Mouse (Mus musculus): ENCODE data around the gene Ube2o. TPM values are rescaled to one million over a fixed set of nuclear protein-coding genes. Genes with fewer than 3 reads are reported as not detected.

The Ube2o gene
- polyA plus RNA-seq, 1 experiment from 2014 or later = 19.9 TPM

GRCm38 (mm10) chr11:116591621-116592020, 10.4 kb upstream of the Ube2o start:
- peaks cover 16% of the 10 kb centered on the region for H3K4me1 ChIP-seq
- no peak overlapping the region for H3K27ac ChIP-seq
- 0 out of 2 replicates have a peak, but pooled peaks cover 8% of the 10 kb centered on the region for H3K27me3 ChIP-seq
- ATAC-seq (ENCODE audit: insufficient number of reproducible peaks, insufficient read depth, low FRiP score, low TSS enrichment) = no peak
- H3K9me3 ChIP-seq = no peaks in the 10 kb centered on the region
- H3K4me2 ChIP-seq (replicated peaks) = no peak overlapping the region
- WGBS = 82% methylated on average over 4 of the region's 4 CpGs
- H3K9ac ChIP-seq = no peak overlapping the region
- H3K36me3 ChIP-seq = no peaks in the 10 kb centered on the region
- H3K4me3 ChIP-seq = no peak overlapping the region

GRCm38 (mm10) chr11:116589574-116589973, 8.3 kb upstream of the Ube2o start:
- ATAC-seq (ENCODE audit: insufficient number of reproducible peaks, insufficient read depth, low FRiP score, low TSS enrichment) = no peak
- H3K9ac ChIP-seq = no peak overlapping the region
- no peaks in the 10 kb centered on the region for H3K36me3 ChIP-seq
- H3K27ac ChIP-seq = no peak overlapping the region
- H3K27me3 ChIP-seq = 0 out of 2 replicates have a peak, but pooled peaks cover 8% of the 10 kb centered on the region
- H3K4me2 ChIP-seq (replicated peaks) = no peak overlapping the region; the same call in 1 of the 2 replicates
- H3K4me1 ChIP-seq = peaks cover 19% of the 10 kb centered on the region
- H3K4me3 ChIP-seq = no peak overlapping the region
- H3K9me3 ChIP-seq = no peaks in the 10 kb centered on the region
- WGBS = 48% methylated on average over 8 of the region's 8 CpGs

- 20% methylated on average over 14 of the region's 14 CpGs for WGBS
- peaks cover 19% of the 10 kb centered on the region for H3K4me1 ChIP-seq
- H3K4me2 ChIP-seq (replicated peaks) = no peak overlapping the region; the same call in 1 of the 2 replicates
- H3K9ac ChIP-seq = no peak overlapping the region
- H3K27ac ChIP-seq = no peak overlapping the region
- H3K36me3 ChIP-seq = no peaks in the 10 kb centered on the region
- H3K4me3 ChIP-seq = no peak overlapping the region
- no peaks in the 10 kb centered on the region for H3K9me3 ChIP-seq
- H3K27me3 ChIP-seq = 0 out of 2 replicates have a peak, but pooled peaks cover 8% of the 10 kb centered on the region
- no peak for ATAC-seq (ENCODE audit: insufficient number of reproducible peaks, insufficient read depth, low FRiP score, low TSS enrichment)
These were observed 7.8 kb upstream of the Ube2o start for GRCm38 (mm10) chr11:116589020-116589531.

- H3K36me3 ChIP-seq = no peaks in the 10 kb centered on the region
- H3K27me3 ChIP-seq = 0 out of 2 replicates have a peak, but pooled peaks cover 8% of the 10 kb centered on the region
- H3K27ac ChIP-seq = no peak overlapping the region
- H3K4me3 ChIP-seq = no peak overlapping the region
- H3K9me3 ChIP-seq = no peaks in the 10 kb centered on the region
- WGBS = 20% methylated on average over 23 of the region's 23 CpGs
- ATAC-seq (ENCODE audit: insufficient number of reproducible peaks, insufficient read depth, low FRiP score, low TSS enrichment) = no peak
- H3K9ac ChIP-seq = no peak overlapping the region
- peaks cover 11% of the 10 kb centered on the region; the same call in 1 of the 2 replicates for H3K4me1 ChIP-seq
- H3K4me2 ChIP-seq (replicated peaks) = peak overlapping the region; percentile 10; the same call in 1 of the 2 replicates
These were observed 5.8 kb upstream of the Ube2o start for GRCm38 (mm10) chr11:116586801-116587631.

DNA sequence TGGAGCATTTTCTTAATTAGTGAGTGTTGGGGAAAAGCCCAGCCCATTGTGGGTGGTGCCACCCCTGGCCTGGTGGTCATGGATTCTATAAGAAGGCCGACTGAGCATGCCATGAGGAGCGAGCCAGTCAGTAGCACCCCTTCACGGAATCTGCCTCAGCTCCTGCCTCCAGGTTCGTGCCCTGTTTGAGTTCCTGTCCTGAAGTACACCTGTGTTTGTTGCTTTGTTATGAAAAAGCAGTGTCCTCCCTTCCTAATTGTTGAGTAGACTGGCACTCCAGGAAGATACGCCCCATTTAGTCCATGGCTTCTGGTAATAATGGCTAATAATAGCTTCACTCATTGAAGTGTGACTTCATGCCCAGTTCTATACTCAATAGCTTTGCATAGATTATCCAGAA, 5.1 kb upstream of the Ube2o start, which contains the start of gene Aanat:
TSS of gene Aanat (plus strand) at position 123 of the 400 bp plus-strand sequence.
- 58% methylated on average over 5 of the region's 5 CpGs for WGBS
- no peak within 1 kb of the TSS for H3K27ac ChIP-seq
- peak within 1 kb of the TSS; percentile 10; the same call in 1 of the 2 replicates for H3K4me2 ChIP-seq (replicated peaks)

DNA sequence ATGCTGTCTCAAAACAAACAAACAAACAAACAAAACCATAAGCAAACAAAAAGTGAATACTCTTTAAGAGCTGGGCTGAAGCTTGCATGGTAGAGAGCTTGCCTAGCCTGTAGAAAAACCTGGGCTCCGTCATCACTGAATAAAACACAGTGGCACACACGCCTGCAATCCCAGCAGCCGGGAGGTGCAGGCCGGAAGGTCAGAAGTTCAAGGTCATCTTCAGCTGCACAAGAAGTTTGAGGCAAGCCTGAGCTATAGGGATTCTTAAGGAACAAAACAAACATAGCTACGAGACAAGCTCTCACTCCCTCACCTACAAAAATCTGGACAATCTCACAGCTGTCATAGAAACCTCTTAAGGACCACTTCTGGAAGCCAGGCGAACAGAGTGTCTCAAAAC, 4.4 kb upstream of the Ube2o start:
- no peak for ATAC-seq (ENCODE audit: insufficient number of reproducible peaks, insufficient read depth, low FRiP score, low TSS enrichment)
- peaks cover 11% of the 10 kb centered on the region; the same call in 1 of the 2 replicates for H3K4me1 ChIP-seq
- H3K36me3 ChIP-seq = no peaks in the 10 kb centered on the region
- H3K4me3 ChIP-seq = no peak overlapping the region
- H3K27ac ChIP-seq = no peak overlapping the region
- H3K9me3 ChIP-seq = no peaks in the 10 kb centered on the region
- no peak overlapping the region for H3K4me2 ChIP-seq (replicated peaks)
- H3K9ac ChIP-seq = no peak overlapping the region
- 0 out of 2 replicates have a peak, but pooled peaks cover 8% of the 10 kb centered on the region for H3K27me3 ChIP-seq
- 62% methylated on average over 6 of the region's 6 CpGs for WGBS

More for the DNA sequence above, 5.1 kb upstream of the Ube2o start, which contains the start of gene Aanat:
- Histone ChIP-seq H3K9me3 (no peaks in the 10 kb centered on the region), H3K4me1 (peaks cover 11% of the 10 kb centered on the region; the same call in 1 of the 2 replicates), H3K27me3 (0 out of 2 replicates have a peak, but pooled peaks cover 8% of the 10 kb centered on the region), H3K36me3 (no peaks in the 10 kb centered on the region), H3K4me3 (no peak within 1 kb of the TSS), H3K9ac (no peak within 1 kb of the TSS)
- no peak for ATAC-seq (ENCODE audit: insufficient number of reproducible peaks, insufficient read depth, low FRiP score, low TSS enrichment)

DNA sequence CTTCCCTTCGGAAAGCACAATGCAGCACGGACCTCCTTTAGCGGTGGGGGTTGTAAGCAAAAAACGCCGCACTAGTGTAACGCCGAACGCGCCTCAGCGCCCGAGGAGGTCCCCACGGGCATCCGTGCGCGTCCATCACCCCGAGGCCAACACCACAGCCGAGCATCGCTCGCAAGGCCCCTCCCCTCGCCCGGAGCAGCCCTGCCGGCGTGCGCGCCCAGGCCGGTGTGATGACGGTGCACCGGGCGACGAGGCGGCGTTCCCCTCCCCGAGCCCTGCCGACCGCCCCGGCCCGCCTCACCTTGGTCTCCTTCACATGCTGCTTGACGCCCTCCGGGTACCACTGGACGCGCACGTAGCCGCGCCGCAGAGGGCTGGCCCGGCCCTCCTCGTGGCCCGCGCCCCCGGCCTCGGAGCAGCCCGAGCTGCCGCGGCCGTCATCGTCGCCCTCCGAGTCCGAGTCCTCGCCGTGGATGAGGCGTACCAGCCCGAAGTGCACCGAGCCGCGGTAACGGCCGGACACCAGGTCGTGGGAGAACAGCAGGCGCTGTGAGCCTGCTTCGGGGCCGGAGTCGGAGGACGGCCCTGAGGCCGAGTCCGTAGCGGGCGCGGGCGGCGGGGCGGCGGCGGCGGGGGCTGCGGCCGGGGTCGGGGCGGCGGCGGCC, 404 bp downstream of the Ube2o start:
- Histone ChIP-seq H3K9me3 (no peaks in the 10 kb centered on the region), H3K9ac (peak overlapping the region; percentile 94), H3K4me2 (replicated peaks) (peak overlapping the region; percentile 79), H3K27me3 (no peaks in the 10 kb centered on the region), H3K36me3 (no peaks in the 10 kb centered on the region), H3K27ac (peak overlapping the region; percentile 88), H3K4me3 (peak overlapping the region; percentile 98), H3K4me1 (peaks cover 25% of the 10 kb centered on the region)
- WGBS = 1% methylated on average over 83 of the region's 91 CpGs
- ATAC-seq (ENCODE audit: insufficient number of reproducible peaks, insufficient read depth, low FRiP score, low TSS enrichment) = peak; percentile 75

DNA sequence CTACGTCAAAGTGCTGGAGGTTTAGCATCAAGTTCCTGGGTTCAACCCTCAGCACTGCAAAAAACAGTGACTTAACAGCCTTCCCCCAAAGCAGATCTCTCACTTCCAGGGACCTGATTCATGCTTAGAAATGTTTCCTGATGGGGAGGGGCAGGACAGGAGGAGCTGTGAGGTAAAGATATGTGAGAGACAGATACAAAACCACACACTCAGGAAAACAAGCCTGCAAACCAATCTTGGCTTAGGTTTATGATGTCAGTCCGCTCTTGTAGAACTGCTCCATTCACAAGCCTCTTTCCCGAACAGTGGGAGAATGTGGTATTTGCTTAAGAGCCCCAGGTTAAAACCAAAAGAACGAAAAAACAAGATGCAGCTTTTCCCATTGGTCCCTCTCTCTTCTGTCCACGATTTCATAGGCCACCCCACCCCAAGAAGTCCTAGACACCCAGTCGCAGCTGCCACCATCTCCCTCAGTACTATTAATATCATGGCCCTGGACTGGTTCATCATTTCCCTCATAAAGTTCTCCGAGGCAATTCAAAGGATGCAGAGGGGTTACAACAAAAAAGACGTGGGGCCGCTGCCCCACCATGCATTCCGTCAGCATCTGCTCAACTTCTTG, 1.1 kb downstream of the Ube2o start:
- peaks cover 29% of the 10 kb centered on the region for H3K4me1 ChIP-seq
- 19% methylated on average over 10 of the region's 10 CpGs for WGBS
- peak overlapping the region; percentile 88; the same call in 1 of the 2 replicates for H3K27ac ChIP-seq

DNA sequence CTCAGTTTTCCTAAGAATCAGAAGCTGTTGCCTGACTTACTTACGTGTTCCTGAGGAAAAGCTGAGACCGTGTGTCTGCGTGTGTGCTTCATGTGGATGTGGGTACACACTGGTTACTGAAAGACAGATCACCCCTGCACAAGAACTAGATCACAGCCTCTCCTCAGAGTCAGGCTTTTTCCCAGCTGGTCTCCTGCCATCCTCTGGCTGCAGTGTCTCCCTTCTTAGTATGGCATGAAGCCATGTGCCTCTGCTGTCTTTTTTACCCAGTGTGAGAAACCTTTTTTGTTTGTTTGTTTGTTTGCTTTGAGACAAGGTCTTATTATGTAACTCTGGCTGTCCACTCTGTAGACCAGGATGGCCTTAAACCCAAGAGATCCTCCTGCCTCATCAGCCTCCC, 2.0 kb downstream of the Ube2o start:
- Histone ChIP-seq H3K4me1 (peaks cover 38% of the 10 kb centered on the region), H3K27ac (no peak overlapping the region), H3K27me3 (no peaks in the 10 kb centered on the region), H3K36me3 (no peaks in the 10 kb centered on the region), H3K9ac (no peak overlapping the region), H3K4me2 (replicated peaks) (no peak overlapping the region), H3K9me3 (no peaks in the 10 kb centered on the region), H3K4me3 (no peak overlapping the region)
- WGBS = 91% methylated on average over 3 of the region's 3 CpGs
- ATAC-seq (ENCODE audit: insufficient number of reproducible peaks, insufficient read depth, low FRiP score, low TSS enrichment) = no peak

More for the DNA sequence above, 1.1 kb downstream of the Ube2o start:
- Histone ChIP-seq H3K4me2 (replicated peaks) (peak overlapping the region; percentile 79), H3K27me3 (no peaks in the 10 kb centered on the region), H3K9me3 (no peaks in the 10 kb centered on the region), H3K9ac (peak overlapping the region; percentile 94), H3K4me3 (peak overlapping the region; percentile 98), H3K36me3 (no peaks in the 10 kb centered on the region)
- no peak for ATAC-seq (ENCODE audit: insufficient number of reproducible peaks, insufficient read depth, low FRiP score, low TSS enrichment)

DNA sequence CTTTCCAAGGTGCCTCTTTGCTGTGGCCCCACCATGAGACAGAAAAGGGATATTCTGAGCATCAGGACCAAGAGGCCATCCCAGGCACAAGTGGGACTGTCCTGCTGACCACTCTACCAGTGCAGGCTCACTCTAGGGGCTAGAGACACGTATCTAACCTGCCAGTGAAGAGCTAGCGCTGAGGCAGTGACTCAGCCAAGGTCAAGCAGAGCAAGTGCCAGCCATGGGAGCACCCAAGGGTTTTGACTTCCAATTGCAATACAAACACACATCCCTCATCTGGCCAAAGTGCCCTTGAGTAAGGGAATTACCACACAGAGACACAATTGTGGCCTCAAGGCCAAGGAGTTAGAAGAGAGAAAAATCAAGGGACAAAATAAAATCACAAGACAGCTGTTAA, 5.9 kb downstream of the Ube2o start:
- Histone ChIP-seq H3K9me3 (no peaks in the 10 kb centered on the region), H3K9ac (no peak overlapping the region), H3K36me3 (no peaks in the 10 kb centered on the region), H3K4me1 (peaks cover 55% of the 10 kb centered on the region), H3K4me2 (replicated peaks) (no peak overlapping the region), H3K4me3 (no peak overlapping the region), H3K27me3 (no peaks in the 10 kb centered on the region), H3K27ac (no peak overlapping the region)
- WGBS = 83% methylated on average over 2 of the region's 2 CpGs
- no peak for ATAC-seq (ENCODE audit: insufficient number of reproducible peaks, insufficient read depth, low FRiP score, low TSS enrichment)

GRCm38 (mm10) chr11:116574982-116575381, 6.3 kb downstream of the Ube2o start:
- ATAC-seq (ENCODE audit: insufficient number of reproducible peaks, insufficient read depth, low FRiP score, low TSS enrichment) = no peak
- Histone ChIP-seq H3K27ac (no peak overlapping the region), H3K27me3 (no peaks in the 10 kb centered on the region), H3K4me1 (peaks cover 51% of the 10 kb centered on the region), H3K4me3 (no peak overlapping the region), H3K4me2 (replicated peaks) (no peak overlapping the region), H3K9ac (no peak overlapping the region), H3K9me3 (no peaks in the 10 kb centered on the region), H3K36me3 (no peaks in the 10 kb centered on the region)
- 66% methylated on average over 6 of the region's 6 CpGs for WGBS

Data from embryonic facial prominence, embryonic 12.5 days (tissue).